Mouse (Mus musculus): ENCODE data around the gene Lcp2.

Gene Lcp2

DNA sequence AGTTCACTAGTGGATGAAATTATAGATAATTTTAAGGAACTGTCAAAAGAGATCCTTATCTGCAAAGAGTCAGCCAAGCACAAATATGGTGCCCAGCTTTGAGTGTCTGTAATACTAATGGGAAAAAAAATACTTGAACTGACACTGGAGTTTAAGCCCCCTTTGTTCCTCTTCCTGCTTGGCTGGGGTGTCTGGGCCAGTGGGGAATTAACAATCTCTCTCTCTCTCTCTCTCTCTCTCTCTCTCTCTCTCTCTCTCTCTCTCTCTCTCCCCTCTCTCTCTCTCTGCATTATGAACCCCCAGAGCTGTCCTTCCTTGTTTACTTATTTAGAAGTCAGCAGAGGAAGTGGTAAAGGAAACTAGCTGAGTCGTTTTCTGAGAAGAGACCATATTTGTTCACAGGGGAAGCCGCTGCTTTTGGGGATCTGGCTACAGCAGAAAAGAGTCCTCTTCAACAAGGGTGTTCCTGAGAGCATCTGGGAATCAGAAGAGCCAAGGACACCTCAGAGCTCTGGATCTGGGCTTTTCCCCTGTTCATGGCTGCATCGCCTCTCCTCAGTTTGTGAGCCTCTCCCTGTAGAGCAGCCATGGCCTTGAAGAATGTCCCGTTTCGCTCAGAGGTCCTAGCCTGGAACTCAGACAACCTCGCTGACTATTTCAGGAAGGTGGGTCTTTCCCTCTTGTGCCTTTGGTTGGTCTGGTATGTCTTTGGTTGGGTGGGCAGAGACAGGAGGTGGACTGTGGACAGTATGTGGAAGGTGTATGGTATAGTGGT lies at the start of gene Lcp2:
Gene Lcp2 (plus strand): TSS at position 154 of the 775 bp plus-strand sequence.
- no peak for DNase-seq (ENCODE audit: low spot score)

GRCm38 (mm10) chr11:33998244-33998643 lies 48.5 kb upstream of the Lcp2 start:
- DNase-seq (ENCODE audit: low spot score) = no peak

DNA sequence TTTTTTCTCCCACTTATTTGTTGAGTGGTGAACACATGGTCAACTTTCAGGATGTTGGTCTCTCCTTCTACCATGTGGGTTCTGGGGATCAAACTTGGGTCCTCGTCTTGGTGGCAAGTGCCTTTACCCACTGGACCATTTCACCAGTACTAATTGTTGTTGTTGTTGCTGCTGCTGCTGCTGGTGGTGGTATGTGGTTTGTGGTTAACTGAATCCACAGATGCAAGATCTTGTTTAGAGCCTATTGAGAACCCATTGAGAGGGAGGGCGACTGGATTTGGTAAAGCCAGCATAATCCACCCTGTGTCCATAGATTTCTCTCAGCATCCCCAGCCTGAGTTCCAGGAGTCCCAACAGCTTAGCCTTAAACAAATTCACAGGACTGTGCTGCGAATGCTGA lies 46.3 kb upstream of the Lcp2 start:
- no peak for DNase-seq (ENCODE audit: low spot score)

- peak; percentile 19 for DNase-seq (ENCODE audit: low spot score)
Observed at GRCm38 (mm10) chr11:34001938-34002592, 44.7 kb upstream of the Lcp2 start.

GRCm38 (mm10) chr11:34002593-34002965 lies 44.1 kb upstream of the Lcp2 start:
- DNase-seq (ENCODE audit: low spot score) = no peak

- DNase-seq (ENCODE audit: low spot score) = no peak
Observed at GRCm38 (mm10) chr11:34007616-34008015, 39.1 kb upstream of the Lcp2 start.

- DNase-seq (ENCODE audit: low spot score) = no peak
Observed at GRCm38 (mm10) chr11:34008214-34008613, 38.5 kb upstream of the Lcp2 start.

DNA sequence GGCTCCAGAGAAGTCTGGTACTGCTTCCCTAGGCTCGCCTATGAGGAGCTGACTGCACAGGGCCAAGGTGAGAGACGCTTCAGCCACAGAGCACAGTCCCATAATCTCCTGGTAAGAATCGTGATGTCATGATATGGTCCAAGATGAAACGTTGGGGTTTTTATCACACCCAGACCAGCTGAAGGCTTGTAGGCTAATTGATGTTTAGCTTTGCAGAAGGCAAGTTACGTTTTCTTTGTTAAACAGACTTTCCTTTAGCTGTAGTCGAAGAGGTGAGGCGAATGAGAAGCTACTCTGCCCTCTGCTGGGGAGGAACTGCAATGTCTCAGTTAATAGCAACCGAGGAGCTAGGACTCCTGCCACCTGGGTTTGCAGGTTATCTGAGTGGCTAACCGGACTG lies 38.0 kb upstream of the Lcp2 start:
- peak; percentile 34 for DNase-seq (ENCODE audit: low spot score)

DNA sequence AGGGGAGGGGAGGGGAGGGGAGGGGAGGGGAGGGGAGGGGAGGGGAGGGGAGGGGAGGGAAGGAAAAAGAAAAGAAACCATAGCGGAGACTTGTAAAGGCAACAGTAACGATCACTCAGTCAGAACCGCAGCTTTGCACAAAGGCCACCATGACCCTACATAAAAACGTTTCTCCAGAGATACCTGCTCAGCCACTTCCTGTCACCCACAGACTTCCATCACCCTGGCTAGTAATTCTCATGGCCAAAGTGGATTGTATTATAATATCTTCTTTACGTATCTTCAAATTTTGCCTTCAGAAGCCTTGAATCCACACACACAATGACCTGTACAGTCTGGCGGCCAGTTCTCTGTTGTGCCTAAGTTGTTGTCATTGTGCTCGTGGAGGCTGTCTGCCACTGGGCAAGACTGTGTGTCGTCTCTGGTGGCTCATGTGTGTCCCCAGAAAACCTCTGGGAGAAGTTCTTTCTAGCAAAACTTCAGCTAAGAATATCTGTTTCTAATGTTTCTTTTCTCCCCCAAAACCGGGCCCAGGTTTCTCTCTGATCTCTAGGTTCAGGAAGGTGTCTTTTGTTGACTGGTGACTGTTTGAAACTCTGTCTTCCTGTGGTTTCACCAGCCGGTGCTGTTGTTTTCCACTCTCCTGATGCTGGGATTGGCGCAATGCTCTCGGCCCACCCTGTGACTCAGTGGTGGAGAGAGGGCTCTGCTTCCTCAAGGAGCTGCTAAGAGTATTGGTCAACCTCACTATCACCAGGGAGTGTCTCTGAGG lies 37.2 kb upstream of the Lcp2 start:
- DNase-seq (ENCODE audit: low spot score) = no peak

- no peak for DNase-seq (ENCODE audit: low spot score)
Observed at GRCm38 (mm10) chr11:34010133-34010858, 36.4 kb upstream of the Lcp2 start.

GRCm38 (mm10) chr11:34010859-34011172 lies 35.9 kb upstream of the Lcp2 start:
- DNase-seq (ENCODE audit: low spot score) = no peak

GRCm38 (mm10) chr11:34012007-34012652 lies 34.6 kb upstream of the Lcp2 start:
- no peak for DNase-seq (ENCODE audit: low spot score)

DNA sequence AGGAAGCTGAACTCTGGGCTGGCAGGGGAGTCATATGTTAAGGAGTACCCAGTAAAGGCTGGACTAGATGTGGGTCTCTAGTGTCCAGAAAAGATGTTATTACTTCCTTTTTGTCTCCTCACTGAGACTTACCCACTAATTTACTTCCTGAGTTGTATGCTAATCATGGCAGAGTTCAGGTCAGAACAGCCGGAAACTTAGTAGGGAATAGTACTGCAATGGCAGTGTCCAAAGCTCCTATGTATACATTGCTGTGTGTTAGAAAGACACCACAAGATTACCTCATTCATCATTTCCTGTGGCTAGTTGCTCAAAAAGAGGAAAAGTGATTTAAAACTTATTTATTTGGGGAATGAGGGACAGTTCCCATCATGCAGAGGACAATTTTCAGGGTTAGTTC lies 21.6 kb upstream of the Lcp2 start:
- DNase-seq (ENCODE audit: low spot score) = no peak

DNA sequence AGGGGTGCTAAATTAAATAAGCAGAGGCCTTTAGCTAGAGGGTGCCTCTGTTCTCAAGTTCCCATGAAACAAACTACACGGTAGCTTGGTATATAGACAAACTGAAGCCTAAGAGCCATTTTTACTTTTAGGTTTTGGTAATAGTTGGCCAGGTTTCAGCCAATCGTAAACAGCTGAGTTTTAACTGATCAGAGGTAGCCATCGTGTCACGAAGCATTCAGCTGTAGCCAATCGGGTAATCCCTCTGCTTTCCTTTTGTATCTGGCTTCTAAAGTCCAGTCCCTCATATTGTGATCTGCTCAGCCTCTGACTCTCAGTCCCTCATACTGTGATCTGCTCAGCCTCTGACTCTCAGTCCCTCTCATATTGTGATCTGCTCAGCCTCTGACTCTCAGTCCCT lies 17.1 kb upstream of the Lcp2 start:
- DNase-seq (ENCODE audit: low spot score) = no peak

- no peak for DNase-seq (ENCODE audit: low spot score)
Observed at GRCm38 (mm10) chr11:34031015-34031805, 15.5 kb upstream of the Lcp2 start.

GRCm38 (mm10) chr11:34034008-34034505 lies 12.7 kb upstream of the Lcp2 start:
- DNase-seq (ENCODE audit: low spot score) = peak; percentile 28

- DNase-seq (ENCODE audit: low spot score) = no peak
Observed at GRCm38 (mm10) chr11:34034794-34035193, 11.9 kb upstream of the Lcp2 start.

GRCm38 (mm10) chr11:34035909-34036658 lies 10.6 kb upstream of the Lcp2 start:
- DNase-seq (ENCODE audit: low spot score) = no peak

- no peak for DNase-seq (ENCODE audit: low spot score)
Observed at GRCm38 (mm10) chr11:34040061-34040460, 6.7 kb upstream of the Lcp2 start.

GRCm38 (mm10) chr11:34042808-34043207 lies 3.9 kb upstream of the Lcp2 start:
- no peak for DNase-seq (ENCODE audit: low spot score)
